Mouse (Mus musculus) kidney, embryonic 14.5 days (tissue): Measurements from ENCODE around the gene Vegfb. TPM values are rescaled to one million over a fixed set of nuclear protein-coding genes. Genes with fewer than 3 reads are reported as not detected.

Experiments
- ATAC-seq: fragments of 200-750 bp; cut with Nextera tagmentation; 2 replicates; pipeline ENCODE4 v1.8.0; 2017; ENCODE audit warnings: moderate number of reproducible peaks, mild to moderate bottlenecking, moderate TSS enrichment, moderate library complexity; ENCODE audit not compliant: low FRiP score, low TSS enrichment
- H3K27ac ChIP-seq: fragments of 300-500 bp; sonication (generic); 2 replicates; pipeline ENCODE4 v1.5.1; 2014; ENCODE audit warnings: low read depth, mild to moderate bottlenecking, low read length, moderate library complexity, mixed read lengths
- H3K27me3 ChIP-seq: fragments of 300-500 bp; sonication (generic); 2 replicates; pipeline ENCODE4 v1.6.1; 2014; ENCODE audit warnings: mild to moderate bottlenecking, low read length; ENCODE audit not compliant: control insufficient read depth, insufficient read depth
- H3K36me3 ChIP-seq: fragments of 300-500 bp; sonication (generic); 2 replicates; pipeline ENCODE4 v1.6.1; 2014; ENCODE audit warnings: low read length, mixed read lengths; ENCODE audit not compliant: control insufficient read depth, insufficient read depth
- H3K4me1 ChIP-seq: fragments of 300-500 bp; sonication (generic); 2 replicates; pipeline ENCODE4 v1.6.1; 2014; ENCODE audit warnings: low read length, mixed read lengths; ENCODE audit not compliant: control insufficient read depth, insufficient read depth
- H3K4me2 ChIP-seq: fragments of 300-500 bp; sonication (generic); replicated peaks from 2 replicates; pipeline ENCODE4 v1.6.1; 2014; ENCODE audit warnings: low read depth, mild to moderate bottlenecking, low read length
- H3K4me3 ChIP-seq: fragments of 300-500 bp; sonication (generic); 2 replicates; pipeline ENCODE4 v1.5.1; 2014; ENCODE audit warnings: mild to moderate bottlenecking, low read length
- H3K9ac ChIP-seq: fragments of 300-500 bp; sonication (generic); 2 replicates; pipeline ENCODE4 v1.6.1; 2014; ENCODE audit warnings: low read depth, mild to moderate bottlenecking, low read length, moderate library complexity
- H3K9me3 ChIP-seq: fragments of 300-500 bp; sonication (generic); 2 replicates; pipeline ENCODE4 v1.6.1; 2016; ENCODE audit warnings: low read length; ENCODE audit not compliant: control insufficient read depth
- WGBS: fragments of 180-500 bp; shearing (Covaris S2); extraction: QIAGEN DNeasy Blood & Tissue Kit; methylation state at CpG from one replicate; pipeline ENCODE4 v1.1.7; 2014; 5-methylcytosine and 5-hydroxymethylcytosine counted together
- polyA plus RNA-seq: library from polyadenylated mRNA; unstranded; fragments of >200 nt; fragmentation: Nextera tagmentation; extraction: Ambion mirVana; gene quantifications from 2 replicates; pipeline ENCODE4 v1.2.1, GENCODE M21; 2014

The Vegfb gene
- polyA plus RNA-seq, 1 experiment from 2014 or later, result 38.2 TPM

DNA sequence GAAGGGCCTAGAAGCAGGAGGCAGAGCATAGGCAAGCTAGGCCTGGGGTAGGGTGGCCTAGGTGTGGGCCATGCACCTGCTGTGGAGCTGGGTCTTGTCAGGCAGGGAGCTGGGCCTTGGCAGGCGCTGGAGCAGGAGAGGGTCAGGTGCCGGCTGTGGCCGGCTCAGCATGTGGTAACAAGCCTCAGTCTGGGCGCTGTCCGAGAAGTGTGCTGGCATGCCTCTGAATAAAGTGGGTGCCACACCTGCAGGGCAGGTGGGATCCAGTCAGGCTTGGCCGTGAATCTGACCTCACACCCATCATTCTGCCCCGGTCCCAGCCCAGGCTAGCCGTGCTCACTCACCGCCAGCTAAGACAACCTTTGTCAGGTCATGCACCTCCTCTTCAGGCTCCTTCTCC lies 26.5 kb upstream of the Vegfb start:
- 89% methylated on average over 9 of the region's 9 CpGs for WGBS

DNA sequence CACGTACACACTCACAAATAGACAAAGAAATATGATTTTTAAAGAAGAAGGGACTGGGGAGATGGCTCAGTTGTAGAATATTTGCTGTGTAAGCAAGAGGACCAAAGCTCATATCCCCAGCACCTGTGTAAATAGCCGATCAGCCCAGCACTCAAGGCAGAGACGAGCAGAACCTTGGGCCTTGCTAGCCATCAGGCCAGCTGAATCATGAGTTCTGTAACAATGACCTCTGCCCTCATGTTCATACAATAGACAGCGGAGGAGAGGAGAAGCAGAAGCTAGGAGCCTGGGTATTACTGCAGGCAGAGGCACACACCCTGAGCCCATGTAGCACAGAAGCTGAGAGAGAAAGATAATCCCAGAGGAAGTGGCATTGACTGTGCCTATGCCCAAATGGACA lies 25.0 kb upstream of the Vegfb start:
- Histone ChIP-seq H3K9ac (no peak overlapping the region), H3K4me1 (no peaks in the 10 kb centered on the region), H3K4me3 (no peak overlapping the region), H3K27ac (no peak overlapping the region), H3K4me2 (no peak overlapping the region), H3K36me3 (no peaks in the 10 kb centered on the region), H3K9me3 (no peaks in the 10 kb centered on the region), H3K27me3 (no peaks in the 10 kb centered on the region)
- no peak for ATAC-seq
- 63% methylated on average over 4 of the region's 4 CpGs for WGBS

More for the DNA sequence above, 26.5 kb upstream of the Vegfb start:
- Histone ChIP-seq H3K9ac (0 out of 2 replicates have a peak overlapping the region, but pooled peaks have one; percentile 12), H3K27me3 (no peaks in the 10 kb centered on the region), H3K27ac (no peak overlapping the region), H3K4me2 (no peak overlapping the region), H3K9me3 (no peaks in the 10 kb centered on the region), H3K4me1 (no peaks in the 10 kb centered on the region), H3K36me3 (peaks cover 8% of the 10 kb centered on the region), H3K4me3 (no peak overlapping the region)
- no peak for ATAC-seq

DNA sequence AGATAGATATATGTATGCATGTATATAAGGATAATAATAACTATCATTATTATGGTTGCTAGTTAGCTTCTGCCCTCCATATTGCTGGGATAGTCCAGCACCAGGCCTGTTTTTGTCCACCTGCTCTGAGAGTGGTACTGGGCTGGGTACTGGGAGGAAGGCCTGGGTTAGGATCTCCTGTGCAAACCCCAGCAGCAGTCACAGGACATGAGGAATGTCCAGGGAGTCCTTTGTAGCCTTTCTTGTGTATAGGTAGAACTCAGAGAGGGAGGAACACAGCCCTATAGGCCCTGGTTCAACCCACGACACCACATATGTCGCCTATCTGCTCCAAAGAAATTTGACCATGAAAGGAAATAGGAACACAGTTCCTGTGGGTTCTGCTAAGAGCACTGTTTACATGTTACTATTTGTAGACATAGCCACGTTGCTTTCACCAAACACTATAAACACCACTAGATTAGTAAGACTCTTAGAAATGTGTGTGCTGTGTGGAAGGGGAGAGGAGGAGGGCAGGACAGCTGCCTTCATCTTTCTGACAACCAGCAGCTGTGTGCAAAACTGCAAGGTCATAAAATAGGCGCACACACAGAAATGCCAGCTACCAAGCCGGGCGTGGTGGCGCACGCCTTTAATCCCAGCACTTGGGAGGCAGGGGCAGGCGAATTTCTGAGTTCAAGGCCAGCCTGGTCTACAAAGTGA lies 19.6 kb upstream of the Vegfb start:
- Histone ChIP-seq H3K36me3 (no peaks in the 10 kb centered on the region), H3K27me3 (no peaks in the 10 kb centered on the region), H3K9ac (no peak overlapping the region), H3K4me1 (no peaks in the 10 kb centered on the region), H3K4me2 (no peak overlapping the region), H3K9me3 (no peaks in the 10 kb centered on the region), H3K4me3 (no peak overlapping the region), H3K27ac (no peak overlapping the region)
- WGBS, result 89% methylated on average over 9 of the region's 9 CpGs
- no peak for ATAC-seq

DNA sequence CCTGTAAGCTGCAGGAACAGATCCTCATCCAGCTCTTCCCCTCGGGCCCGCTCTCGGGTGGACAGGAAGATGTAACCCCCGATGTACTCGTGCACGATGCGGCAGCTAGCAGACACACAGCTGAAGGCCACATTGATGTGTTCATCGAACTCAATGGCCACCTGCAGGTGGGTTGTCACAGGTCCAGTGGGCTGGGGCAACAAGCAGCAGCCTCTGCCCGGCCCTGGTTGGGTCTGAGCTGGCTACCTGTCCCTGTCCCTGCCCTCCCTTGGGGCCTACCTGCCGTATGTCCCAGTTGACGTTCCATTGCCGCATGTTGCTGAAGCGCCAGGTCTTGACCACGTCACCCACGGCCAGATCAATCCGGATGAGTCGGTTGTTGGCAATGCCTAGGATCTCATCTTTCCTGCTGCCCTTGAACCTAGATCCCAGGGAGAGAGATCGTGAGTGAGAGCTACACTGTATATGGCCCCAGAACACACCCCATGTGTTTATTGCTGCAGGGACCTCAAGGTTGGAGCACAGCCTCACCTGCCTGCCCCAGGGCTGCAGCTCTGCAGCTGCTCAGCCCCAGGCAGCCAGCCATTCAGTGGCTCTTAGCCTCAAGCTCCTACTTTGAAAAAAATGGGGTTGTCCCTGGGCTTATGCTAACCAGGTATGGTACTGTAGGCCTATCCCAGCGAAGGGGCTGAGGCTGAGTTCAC lies 12.1 kb upstream of the Vegfb start:
- no peak for ATAC-seq
- Histone ChIP-seq H3K4me3 (no peak overlapping the region), H3K4me2 (no peak overlapping the region), H3K9me3 (no peaks in the 10 kb centered on the region), H3K36me3 (peaks cover 5% of the 10 kb centered on the region), H3K27me3 (no peaks in the 10 kb centered on the region), H3K9ac (no peak overlapping the region), H3K27ac (no peak overlapping the region), H3K4me1 (peaks cover 13% of the 10 kb centered on the region)
- 94% methylated on average over 19 of the region's 19 CpGs for WGBS

DNA sequence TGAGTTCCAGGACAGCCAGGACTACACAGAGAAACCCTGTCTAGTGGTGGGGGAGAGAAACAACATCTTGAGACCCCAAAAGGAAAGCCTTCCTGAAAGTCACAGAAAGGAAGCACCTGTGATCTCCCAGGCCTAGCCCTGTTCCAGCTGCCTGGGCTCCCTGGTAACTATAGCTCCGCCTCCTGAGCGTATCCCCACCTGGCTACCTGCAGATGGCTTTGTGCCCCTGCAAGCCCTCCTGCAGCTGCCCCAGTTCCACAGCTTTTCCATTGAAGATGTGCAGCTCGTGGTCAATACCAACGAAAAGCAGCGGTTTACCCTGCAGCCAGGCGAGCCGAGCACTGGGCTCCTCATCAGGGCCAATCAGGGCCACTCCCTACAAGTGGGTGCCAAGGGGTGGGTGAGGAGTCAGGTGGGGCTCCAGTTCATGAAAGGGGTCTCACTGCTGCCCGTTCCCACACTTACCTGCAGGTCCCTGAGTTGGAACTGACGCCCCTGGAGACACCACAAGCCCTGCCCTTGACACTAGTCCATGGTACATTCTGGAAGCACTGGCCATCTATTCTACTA lies 10.4 kb upstream of the Vegfb start:
- WGBS, result 87% methylated on average over 9 of the region's 9 CpGs
- H3K36me3 ChIP-seq, result peaks cover 5% of the 10 kb centered on the region
- no peak for ATAC-seq
- H3K4me3 ChIP-seq, result no peak overlapping the region
- no peaks in the 10 kb centered on the region for H3K9me3 ChIP-seq
- H3K4me2 ChIP-seq, result no peak overlapping the region
- H3K4me1 ChIP-seq, result peaks cover 20% of the 10 kb centered on the region
- H3K27me3 ChIP-seq, result no peaks in the 10 kb centered on the region
- no peak overlapping the region for H3K9ac ChIP-seq
- H3K27ac ChIP-seq, result no peak overlapping the region

DNA sequence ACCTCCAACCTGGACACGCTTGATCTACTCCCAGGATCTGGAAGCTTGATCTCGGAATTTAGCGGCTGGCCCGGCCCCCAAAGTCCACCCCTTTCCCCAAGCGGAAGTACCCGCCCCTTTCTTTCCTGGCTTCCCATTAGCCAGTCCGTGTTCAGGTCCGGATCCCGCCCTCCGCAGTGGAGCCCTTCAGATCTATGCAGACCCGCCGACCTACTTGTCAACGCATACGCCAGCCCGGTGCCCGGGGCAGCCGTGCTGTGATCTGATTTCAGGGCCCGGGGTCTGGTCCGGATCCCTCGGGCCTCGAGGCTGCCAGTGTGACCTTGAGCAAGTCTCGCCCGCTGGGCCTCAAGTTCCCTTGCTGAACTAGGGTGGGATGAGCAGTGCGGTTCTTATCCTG lies 8.6 kb upstream of the Vegfb start, which contains the start of the genes Nudt22 and Trpt1:
Nudt22 (minus strand) TSS at position 112 of the 400 bp plus-strand sequence.
Trpt1 (plus strand) TSS at position 126 of the 400 bp plus-strand sequence.
- Histone ChIP-seq H3K4me2 (peak within 1 kb of the TSS; percentile 92), H3K9me3 (no peaks in the 10 kb centered on the region), H3K4me3 (peak within 1 kb of the TSS; percentile 66), H3K36me3 (peaks cover 5% of the 10 kb centered on the region), H3K4me1 (peaks cover 21% of the 10 kb centered on the region), H3K9ac (peak within 1 kb of the TSS; percentile 67), H3K27me3 (no peaks in the 10 kb centered on the region), H3K27ac (peak within 1 kb of the TSS; percentile 62; the same call in 1 of the 2 replicates)
- under 1% methylated on average over 24 of the region's 24 CpGs for WGBS
- peak; percentile 78 for ATAC-seq

DNA sequence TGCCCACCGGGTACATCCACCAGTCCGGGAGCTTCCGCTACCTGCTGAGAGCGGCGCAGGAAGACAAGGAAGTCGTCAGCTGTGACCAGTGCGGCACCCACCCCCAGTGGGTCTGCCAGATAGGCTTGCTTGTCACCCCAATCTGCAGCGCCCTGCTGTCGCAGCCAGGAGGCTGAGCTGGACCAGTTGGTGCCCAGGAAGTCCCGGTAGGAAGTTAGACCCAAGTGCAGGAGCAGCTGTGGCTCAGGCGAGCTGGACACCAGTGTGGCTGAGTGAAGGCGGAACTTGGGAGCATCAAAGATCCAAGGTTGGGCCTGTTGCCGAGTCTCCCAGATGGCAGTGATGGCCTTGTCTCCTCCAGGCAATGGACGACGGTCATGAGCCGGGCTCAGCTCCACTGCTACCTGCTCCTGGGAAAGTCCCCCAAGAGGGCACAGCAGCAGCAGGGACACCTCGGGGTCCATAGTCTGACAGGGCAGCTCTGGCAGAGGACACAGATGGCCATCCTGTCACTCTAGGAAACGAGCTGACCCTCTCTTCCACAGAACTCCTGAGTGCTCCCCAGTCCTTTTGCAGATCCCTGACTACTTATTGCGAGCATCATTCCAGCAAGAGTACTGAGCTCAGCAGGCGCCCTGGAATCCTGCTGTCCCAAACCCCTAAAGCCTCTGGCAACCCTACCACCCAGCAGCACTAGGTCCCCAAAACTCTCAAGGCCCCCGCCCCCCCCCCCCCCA lies 8.0 kb upstream of the Vegfb start:
- Histone ChIP-seq H3K27me3 (no peaks in the 10 kb centered on the region), H3K4me3 (peak overlapping the region; percentile 66), H3K4me1 (peaks cover 21% of the 10 kb centered on the region), H3K27ac (no peak overlapping the region), H3K9ac (peak overlapping the region; percentile 58), H3K9me3 (no peaks in the 10 kb centered on the region), H3K36me3 (peaks cover 5% of the 10 kb centered on the region), H3K4me2 (peak overlapping the region; percentile 92)
- no peak for ATAC-seq
- 43% methylated on average over 21 of the region's 21 CpGs for WGBS

DNA sequence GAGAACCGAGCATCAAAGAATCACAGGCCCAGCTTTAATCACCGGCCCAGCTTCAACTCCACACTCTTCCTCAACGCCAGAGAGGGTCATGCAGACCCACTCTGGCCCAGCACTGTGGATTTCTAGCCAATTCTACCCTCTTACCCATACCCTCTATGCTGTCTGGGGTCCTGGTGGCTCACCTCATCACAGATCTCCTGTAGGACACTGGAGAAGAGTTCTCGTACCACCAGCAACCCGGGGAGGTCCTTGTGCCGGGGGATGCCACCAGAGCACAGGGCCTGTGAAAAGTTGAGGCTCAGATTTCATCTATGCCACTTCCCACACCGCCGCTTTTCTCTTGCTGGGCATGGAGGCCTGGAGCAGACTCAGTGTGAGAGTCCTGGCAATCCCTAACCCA lies 7.0 kb upstream of the Vegfb start:
- peaks cover 21% of the 10 kb centered on the region for H3K4me1 ChIP-seq
- peaks cover 5% of the 10 kb centered on the region for H3K36me3 ChIP-seq
- 81% methylated on average over 8 of the region's 8 CpGs for WGBS
- no peaks in the 10 kb centered on the region for H3K27me3 ChIP-seq
- H3K9ac ChIP-seq, result peak overlapping the region; percentile 28; the same call in 1 of the 2 replicates
- no peak overlapping the region for H3K27ac ChIP-seq
- H3K9me3 ChIP-seq, result no peaks in the 10 kb centered on the region
- H3K4me2 ChIP-seq, result peak overlapping the region; percentile 92; the same call in 1 of the 2 replicates
- no peak for ATAC-seq
- H3K4me3 ChIP-seq, result peak overlapping the region; percentile 66; the same call in 1 of the 2 replicates
